Mouse (Mus musculus) embryonic stem cell, embryonic (primary cell): Measurements from ENCODE around the gene Tfpi2.

Experiments used
- CTCF ChIA-PET, 4 experiments: fragments of 300-600 bp in 2 of 4; fragments of 350-600 bp in 2 of 4; sonication (Branson Sonifier 250); formaldehyde crosslinking; loops; one replicate each; lab custom pipeline; 2022; ENCODE audit warnings: inconsistent platforms in 2 of 4; lab: Charles Lee
- POLR2A ChIA-PET, 4 experiments: fragments of 300-600 bp in 2 of 4; fragments of 350-600 bp in 2 of 4; sonication (Branson Sonifier 250); formaldehyde crosslinking; loops; one replicate each; lab custom pipeline; 2022; ENCODE audit warnings: antibody characterized with exemption in 4 of 4, inconsistent platforms in 1 of 4; lab: Charles Lee

Tfpi2 gene

DNA sequence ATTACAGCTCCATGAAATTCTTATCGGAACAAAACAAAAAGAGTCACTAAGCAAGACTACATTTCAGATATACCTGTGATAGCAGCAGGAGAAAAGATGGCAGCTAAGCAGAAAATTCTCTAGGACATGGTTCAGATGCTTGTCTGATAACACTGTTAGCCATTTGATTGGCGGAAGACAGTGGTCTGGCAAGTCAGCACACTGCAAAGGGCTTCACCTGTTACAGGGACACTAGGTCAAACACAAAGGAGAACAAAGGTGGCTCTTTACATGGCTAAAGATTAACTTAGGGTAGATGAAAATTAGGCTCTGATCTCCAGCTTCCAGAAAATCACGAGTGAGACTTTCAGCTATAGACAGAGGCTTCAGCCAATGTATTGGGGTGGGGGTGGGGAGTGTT lies at the start of gene Tfpi2:
Gene Tfpi2 (minus strand): TSS at position 170 of the 400 bp plus-strand sequence.
- ChIA-PET POLR2A (interaction anchor here in 1 of 4 experiments (1.0 kb wide), 1 partner anchor 31 kb away, joined by 3 read pairs; no protein-coding TSS in a partner anchor), CTCF (no interaction called here)

DNA sequence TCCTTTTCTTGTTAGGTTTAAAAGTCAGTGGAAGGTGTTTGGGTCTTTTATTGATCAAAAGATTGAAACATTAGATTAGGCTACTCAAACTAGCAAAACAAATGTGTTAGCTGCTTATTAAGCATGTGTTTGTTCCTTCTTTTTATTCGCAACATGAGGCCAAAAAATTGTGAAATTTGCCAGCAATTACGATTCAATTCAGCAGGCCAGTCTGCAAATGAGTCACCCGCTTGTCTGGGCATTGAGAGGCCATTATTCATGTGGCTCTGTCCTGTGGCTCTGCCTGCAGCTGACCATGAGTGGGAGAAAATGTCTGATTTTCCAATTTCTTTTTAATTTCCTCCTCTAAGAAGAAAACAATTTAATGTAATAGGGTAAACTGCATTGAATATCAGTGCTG lies 42.2 kb upstream of the Tfpi2 start:
- CTCF ChIA-PET, result no interaction called here
- POLR2A ChIA-PET, result no interaction called here

DNA sequence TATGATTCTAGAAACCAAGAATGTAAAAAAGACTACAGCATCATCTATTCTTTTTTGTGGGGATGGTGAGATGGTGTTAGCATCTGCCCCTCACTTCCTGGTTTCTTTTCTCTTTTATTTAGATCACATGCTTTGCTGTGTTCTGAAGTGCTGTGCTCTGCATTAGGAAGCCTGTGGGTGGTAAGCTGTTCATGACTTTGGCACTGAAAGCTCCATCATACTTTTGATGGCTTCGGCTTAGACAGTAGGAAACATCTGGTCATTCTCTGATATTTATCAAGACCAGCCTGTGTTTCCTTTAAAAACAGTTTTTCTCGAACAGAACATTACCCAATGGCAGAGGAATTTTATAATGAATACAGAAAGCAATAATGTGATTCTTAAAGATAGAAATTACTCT lies 37.6 kb upstream of the Tfpi2 start:
- CTCF ChIA-PET, result no interaction called here
- POLR2A ChIA-PET, result no interaction called here

DNA sequence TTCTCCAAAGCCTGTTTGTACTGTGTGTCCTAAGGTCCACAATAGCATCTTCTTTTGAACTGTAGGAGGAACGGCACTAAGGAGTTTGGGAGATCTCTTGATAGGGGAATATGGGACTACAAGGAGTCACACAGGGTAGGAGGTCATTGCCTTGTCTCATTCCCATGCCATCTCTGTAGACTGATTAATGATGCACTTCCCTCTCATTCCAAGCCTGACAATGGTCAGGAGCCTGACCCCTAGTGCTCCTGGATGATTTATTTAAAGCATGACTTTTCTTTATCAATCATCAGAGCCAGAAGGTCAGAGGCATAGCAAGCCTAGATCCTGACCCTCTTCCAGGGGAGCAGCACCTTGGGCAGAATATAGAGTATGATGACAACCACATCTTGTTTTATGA lies 33.9 kb upstream of the Tfpi2 start:
- ChIA-PET POLR2A (no interaction called here), CTCF (no interaction called here)

DNA sequence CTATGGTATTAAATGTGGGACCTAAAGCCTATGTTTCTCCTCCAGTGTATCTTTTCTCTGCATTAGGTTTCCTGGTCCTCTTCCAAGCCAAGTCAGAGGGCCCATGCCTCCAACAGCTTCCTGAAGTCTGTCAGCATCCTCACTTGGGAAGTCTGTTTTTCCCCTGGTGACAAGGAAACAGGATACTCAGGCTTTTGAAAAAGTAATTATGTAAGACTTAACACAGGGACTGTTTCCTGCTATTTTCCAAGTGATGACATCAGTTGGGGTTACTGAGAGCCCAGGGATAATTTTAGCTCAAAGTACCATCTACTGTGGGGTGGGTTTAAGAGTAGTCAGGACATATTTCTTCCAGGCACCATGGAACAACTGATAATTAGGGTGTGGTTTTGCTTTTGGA lies 20.8 kb upstream of the Tfpi2 start:
- CTCF ChIA-PET, result no interaction called here
- POLR2A ChIA-PET, result interaction anchor here in 1 of 4 experiments (0.8 kb wide), 1 partner anchor 54 kb away, joined by 3 read pairs; no protein-coding TSS in a partner anchor

DNA sequence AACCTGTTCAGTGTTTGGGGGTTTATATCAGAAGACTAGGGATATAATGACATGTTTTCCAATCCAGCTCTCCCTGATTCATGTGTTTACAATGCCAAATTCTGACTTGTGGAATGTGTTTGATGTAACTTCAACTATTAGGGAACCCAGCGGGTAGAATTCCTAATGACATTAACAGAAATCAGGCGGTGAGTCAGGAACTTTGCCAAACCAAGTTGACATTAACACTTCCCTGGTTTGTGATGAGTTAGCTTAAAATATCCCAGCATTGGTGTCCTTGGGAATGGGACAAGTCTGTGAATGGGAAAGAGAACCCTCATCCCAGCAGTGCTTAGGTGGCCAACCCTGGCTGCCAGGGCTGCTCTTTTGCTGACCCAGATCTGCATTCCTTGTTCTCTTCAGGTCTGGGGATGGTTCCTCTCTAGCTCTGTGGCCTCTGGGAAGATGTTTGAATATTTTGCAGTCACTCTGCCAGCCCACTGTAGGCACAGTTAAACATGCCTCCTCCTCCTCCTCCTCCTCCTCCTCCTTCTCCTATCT lies 19.9 kb upstream of the Tfpi2 start:
- POLR2A ChIA-PET, result no interaction called here
- CTCF ChIA-PET, result no interaction called here

DNA sequence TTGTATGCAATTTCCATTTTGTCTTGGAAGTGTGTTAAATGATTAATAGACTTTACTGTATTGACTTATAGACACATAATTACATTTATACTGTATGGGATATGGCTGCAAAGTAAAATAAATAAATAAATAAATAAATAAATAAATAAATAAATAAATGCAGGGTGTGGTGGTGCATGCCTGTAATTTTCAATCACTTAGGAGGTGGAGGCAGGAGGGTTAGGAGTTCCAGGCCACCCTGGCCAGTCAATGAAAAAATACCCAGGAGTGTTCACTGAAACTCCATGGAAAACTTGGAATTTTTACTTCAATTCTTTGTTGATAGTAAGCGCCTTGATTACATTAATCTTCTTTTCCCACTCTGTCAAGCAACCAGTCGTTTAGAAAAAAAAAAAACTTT lies 16.1 kb upstream of the Tfpi2 start:
- ChIA-PET CTCF (no interaction called here), POLR2A (no interaction called here)

DNA sequence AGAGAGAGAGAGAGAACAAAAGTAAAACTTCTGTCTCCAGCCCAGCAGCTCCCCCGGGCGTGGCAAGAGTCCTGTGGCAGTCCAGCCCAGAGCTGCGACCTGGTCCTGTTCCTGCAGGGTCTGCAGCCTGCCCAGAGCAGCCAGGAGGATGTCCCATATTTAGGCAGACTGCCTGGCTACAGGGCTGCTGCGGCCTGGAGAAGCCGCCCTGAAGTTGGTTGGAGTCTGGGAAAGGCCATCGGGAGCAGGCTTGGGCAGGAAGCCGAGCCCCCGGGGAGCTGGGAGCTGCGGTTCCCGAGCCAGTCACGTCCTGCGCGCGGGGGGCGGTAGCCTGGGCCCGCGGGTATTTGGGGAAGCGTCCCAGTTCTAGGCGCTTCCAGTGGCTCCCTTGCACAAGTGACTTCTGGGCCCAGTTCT lies 15.2 kb upstream of the Tfpi2 start, which contains the start of gene Gng11:
Gene Gng11 (plus strand): TSS at position 15 of the 417 bp plus-strand sequence.
- ChIA-PET CTCF (interaction anchor here in 2 of 4 experiments (0.6 kb wide), 2 partner anchors 1395 to 1636 kb away, joined by 3 to 4 read pairs; no protein-coding TSS in a partner anchor), POLR2A (no interaction called here)

DNA sequence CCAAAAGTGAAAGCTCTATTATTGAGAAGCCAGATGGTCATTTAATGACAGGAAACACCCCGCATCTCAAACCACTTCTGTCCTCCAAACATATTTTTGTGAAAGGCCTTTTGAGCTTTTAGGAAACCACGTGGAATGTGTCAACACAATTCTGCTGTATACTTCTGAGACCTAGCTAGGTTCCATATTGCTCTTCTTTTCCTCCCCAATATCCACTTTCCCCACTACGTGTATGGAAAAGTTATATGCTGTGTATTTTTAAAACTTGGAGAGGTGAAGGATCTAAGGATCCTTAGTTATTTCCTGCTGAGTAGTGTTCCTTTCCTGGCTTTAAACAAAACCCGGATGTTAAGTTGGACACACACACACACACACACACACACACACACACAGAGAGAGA lies 14.7 kb upstream of the Tfpi2 start:
- POLR2A ChIA-PET, result no interaction called here
- CTCF ChIA-PET, result interaction anchor here in 2 of 4 experiments (0.6 kb wide), 2 partner anchors 205 to 1636 kb away, joined by 3 to 4 read pairs; no protein-coding TSS in a partner anchor

DNA sequence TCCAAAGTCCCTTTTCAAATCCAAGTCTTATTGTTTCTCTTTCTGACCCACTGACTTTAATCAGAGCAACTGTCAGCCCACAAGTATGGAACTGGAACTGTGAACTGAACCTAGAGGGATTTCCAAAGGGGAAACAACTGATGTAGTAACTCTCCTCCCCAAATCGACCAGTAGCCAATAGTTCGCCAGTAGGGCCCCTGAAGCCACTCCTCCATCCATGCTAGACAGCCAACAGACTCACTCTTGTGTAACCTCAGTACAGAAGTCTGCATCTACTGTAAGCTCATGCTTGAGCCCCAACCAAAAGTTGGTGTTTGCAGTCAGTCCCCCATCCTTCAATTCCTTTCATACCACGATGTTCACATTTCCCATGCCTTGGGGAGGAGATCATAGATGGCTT lies 12.0 kb upstream of the Tfpi2 start:
- POLR2A ChIA-PET, result no interaction called here
- CTCF ChIA-PET, result no interaction called here

DNA sequence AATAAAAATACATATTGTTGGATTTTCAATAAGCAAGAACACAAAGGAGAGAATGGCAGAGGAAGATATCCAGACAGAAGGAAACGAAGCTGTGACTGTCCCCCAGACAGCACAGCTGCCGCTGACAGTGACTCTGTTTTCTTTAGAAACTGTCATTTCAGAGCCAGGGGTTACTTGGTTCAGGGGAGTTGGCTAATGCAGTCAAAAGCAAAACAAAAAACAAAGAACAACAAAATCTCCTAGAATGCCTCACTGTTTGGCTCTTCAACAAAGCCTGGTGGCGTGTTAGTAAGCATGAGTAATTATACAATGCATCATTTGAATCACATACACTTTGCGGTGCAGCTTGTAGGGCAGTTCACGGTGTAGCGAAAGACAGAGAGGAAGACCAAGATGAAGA lies 10.6 kb upstream of the Tfpi2 start:
- ChIA-PET POLR2A (no interaction called here), CTCF (no interaction called here)

DNA sequence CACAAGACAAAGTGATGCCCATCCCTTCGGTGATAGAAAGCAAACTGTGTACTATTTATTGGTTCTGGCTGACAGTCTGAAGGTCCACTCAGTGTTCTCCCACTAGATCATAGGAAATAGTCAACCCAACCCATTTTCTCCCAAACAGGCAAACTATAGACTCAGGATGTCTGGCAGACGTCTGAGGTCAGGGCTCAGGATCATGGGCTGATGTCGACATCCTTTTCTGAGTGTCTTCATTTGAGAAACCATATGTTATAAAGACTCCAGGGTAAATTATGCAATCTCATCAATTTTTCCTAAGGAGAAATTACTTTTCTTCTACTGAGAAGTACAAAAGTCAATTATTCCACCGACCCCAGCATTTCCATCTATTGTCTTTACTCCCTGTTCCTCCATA lies 9.4 kb upstream of the Tfpi2 start:
- POLR2A ChIA-PET, result no interaction called here
- CTCF ChIA-PET, result no interaction called here

DNA sequence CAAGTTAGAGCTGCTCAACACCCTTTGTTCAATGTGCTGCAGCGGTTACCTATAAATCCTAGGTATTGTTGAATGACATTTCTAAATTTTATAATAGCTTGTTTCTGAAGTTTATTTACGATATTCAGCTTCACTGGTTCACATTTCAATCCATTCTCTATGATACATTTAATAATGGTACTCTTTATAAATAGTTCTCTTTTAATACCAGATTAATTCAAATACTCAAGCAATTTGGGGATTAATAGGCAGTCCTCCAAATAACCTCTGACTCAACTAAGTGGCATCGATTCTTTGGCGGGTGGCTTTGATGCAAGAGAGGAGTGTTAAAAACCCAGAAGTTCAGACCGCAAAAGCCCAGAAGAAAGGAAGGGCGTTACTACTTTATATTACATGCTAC lies 4.8 kb upstream of the Tfpi2 start, which contains the start of gene Gngt1:
Gene Gngt1 (plus strand): TSS at position 301 of the 400 bp plus-strand sequence.
- ChIA-PET POLR2A (no interaction called here), CTCF (no interaction called here)

DNA sequence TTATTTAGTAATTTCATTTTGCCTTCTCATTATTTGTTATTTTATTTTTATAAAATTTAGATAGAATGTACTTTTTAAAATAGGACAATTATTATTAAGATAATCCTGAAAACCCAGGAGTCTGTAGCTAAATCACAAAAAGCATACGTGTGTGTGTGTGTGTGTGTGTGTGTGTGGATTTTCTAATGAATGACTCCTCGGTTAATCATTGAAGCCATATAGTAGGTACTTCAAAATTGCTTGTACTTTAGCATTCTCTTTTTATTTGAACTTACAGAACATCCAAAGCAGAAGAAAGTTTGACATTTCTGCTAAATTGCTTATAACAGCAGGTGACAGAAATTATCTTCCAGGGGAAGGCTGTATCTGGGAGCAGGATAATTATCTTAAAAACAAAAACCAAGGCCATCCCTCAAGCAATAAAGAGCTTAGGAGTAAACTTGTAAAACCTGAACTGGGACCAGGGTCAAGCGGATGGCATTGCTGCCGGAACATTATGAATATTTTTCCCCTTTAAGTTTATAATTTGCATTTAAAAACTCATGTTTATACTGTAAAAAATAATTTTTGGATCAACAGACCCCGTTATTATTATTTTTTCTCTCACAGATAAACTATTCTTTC lies 5.9 kb downstream of the Tfpi2 start:
- ChIA-PET CTCF (no interaction called here), POLR2A (no interaction called here)

DNA sequence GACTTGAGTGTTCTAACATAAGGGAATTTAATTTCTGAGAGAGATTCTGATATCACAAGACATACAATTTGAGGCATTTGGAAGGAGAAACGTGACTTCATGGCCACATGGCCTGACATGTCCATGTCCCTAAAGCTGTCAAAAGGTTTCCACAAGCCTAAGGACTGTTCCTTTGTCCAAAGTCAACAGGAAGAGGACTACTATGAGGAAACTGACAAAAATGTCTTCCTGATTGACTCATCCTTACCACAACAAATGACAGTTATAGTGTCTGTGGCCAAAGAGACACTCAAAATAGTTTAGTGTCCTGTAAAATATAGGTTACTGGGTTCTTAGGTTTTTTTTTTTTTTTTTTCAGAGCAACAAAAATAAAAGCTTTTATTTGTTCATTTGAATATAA lies 15.0 kb downstream of the Tfpi2 start:
- POLR2A ChIA-PET, result no interaction called here
- CTCF ChIA-PET, result interaction anchor here in 1 of 4 experiments (0.6 kb wide), 1 partner anchor 11 kb away, joined by 4 read pairs; no protein-coding TSS in a partner anchor

DNA sequence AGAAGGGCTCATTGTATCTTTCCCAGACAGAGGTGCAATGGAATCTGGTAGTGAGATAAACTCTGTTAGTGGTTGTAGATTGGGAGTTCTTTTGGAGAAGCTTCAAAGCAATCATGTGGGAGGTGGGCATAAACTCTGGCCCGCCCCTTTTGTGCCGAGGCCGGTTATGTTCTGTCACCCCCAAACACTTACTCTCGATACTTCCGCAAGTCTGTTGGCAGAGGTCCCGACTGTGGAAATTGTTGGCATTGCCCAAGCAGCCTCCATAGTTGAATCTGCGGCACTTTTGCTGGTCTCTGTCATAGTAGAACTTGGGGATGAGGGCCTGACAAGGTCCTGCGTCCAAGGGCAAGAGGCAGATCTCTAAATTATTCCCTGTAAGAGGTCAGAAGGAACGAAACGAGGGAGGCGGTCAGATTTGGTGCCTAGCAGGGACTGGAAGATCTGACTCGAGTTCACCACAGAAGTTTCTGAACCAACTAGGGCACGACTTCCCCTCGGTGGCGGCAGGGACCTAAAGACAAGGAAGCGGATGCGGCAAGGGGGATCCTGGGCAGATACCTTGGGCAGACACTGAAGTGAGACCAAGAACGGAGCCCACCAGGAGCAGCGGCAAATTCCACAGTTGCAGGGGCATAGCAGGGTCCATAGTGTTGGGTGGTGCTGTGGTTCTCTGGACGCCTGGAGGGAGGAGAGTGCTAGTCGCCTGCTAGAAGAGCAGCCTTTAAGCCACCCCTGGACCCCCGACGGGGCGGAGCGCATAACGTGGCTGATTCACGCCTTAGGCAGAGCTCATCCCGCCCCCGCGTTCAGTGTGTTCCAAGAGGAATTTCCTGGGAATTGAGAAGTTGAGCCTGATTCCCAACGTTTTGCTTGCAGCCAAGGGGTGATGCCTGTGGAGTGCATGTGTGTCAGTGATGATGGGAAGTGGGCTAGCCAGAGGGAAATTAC lies 20.8 kb downstream of the Tfpi2 start:
- ChIA-PET POLR2A (no interaction called here), CTCF (no interaction called here)

DNA sequence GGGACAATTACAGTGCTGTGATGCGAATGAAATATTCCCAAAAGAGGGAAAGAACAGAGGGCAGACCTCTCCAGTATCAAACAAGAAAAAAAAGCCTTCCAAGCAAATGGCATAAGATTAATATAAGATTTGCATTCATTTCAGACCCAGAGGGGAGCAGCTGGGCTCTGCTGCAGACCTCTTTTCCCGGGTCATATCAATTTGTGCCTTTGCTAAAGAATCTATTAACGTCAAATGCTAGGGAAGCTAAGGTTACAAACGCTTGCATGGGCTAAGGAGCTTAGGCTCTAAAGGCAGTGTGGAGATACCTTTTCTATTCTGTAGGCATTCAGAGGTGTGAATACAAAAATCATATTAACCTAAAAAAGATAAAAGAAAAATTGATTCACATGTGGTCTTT lies 33.8 kb downstream of the Tfpi2 start:
- ChIA-PET POLR2A (interaction anchor here in 1 of 4 experiments (1.2 kb wide), 1 partner anchor 54 kb away, joined by 3 read pairs; no protein-coding TSS in a partner anchor), CTCF (no interaction called here)

DNA sequence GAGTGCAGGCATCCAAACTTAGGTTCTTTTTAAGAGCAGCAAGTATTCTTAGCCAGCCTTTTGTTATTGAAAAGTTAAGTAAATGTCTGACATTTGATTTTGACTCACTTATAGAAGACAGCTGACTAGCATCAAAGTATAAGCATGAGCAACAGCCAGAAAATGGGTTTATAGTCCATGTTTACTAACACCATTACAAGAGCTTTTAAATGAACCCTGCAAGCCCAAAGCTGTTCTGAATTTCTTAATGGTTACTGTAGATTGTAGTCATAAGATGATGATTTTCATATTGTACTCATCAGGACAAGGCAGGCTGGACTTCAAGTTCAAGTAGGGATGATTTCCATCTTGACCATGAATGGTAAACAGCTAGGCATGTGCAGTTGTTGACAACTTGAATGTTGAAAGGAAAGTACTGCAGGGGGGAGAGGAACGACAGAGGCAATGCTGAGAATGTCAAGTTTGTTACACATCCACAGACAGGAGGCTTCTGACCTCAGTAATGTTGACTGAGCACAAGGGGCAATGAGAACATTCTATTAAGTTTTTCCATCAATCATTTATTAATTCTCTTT lies 52.5 kb downstream of the Tfpi2 start:
- ChIA-PET CTCF (no interaction called here), POLR2A (interaction anchor here in 1 of 4 experiments (0.6 kb wide), 1 partner anchor 262 kb away, joined by 3 read pairs; no protein-coding TSS in a partner anchor)

DNA sequence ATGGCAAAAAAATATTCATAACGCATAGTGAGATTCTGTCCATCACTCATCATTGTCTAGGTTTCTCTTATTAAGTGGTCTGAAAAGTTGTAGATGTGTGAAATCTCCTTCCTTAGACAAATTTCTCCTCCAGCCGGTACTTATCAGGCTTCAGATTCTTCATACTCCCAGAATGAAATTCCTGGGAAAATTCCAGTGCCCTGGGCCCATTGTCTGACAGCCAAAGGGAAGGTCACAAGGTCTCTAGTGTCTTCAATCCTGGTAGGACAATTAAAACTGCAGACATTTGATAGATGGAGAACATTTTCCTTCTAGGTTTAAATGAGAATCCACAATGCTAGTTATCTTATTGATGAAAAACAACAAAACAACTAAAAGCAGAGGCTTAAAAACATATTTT lies 53.1 kb downstream of the Tfpi2 start:
- ChIA-PET POLR2A (no interaction called here), CTCF (no interaction called here)
